Mouse (Mus musculus): ENCODE data around the gene Noxred1. TPM values are rescaled to one million over a fixed set of nuclear protein-coding genes. Genes with fewer than 3 reads are reported as not detected.

Gene Noxred1
- polyA plus RNA-seq, 1 experiment from 2014 or later, result 0.84 TPM

DNA sequence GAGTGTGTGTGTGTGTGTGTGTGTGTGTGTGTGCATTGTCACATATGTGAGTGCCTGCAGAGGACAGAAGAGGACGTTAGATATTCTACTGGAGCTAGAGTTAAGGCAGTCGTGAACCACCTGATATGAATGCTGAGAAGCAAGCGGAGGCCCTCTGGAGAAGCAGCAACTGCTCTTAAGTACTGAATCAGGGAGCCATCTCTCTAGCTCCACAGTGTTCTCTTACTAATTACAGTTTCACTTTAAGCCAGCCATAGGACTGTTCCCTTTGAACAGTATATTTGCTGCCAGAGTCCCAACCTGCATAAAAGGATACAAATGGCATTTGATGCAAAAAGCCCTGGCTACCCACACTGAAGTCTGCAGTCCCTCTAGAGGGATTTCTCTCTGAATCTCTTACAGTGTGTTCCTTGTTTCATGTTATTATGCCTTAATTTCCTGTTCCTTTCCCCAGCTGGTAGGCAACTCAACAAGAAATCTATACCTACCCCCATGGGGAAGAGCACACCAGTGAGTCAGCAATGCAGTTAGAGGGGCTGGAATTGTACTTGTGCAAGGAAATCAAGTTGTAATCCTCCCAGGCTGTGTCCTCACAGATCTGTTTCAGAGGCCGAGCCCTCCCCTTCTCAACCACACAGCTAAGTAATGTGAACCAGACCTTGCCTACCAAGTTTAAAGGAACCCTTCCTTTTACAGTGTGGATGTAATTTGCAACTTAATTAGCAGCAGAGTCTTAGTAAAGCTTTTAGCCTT lies 63.2 kb downstream of the Noxred1 start:
- H3K27ac ChIP-seq, result no peak overlapping the region

More for the DNA sequence above, 63.2 kb downstream of the Noxred1 start:
- WGBS, result 74% methylated on average over 4 of the region's 4 CpGs
- H3K27me3 ChIP-seq (ENCODE audit: poor library complexity, severe bottlenecking), result no peaks in the 10 kb centered on the region
- DNase-seq (ENCODE audit: extremely low spot score, low spot score), result no peak
- no peaks in the 10 kb centered on the region for H3K4me1 ChIP-seq
- H3K9me3 ChIP-seq, result no peaks in the 10 kb centered on the region
- no peak overlapping the region for H3K4me3 ChIP-seq
- H3K36me3 ChIP-seq (replicated peaks), result peaks cover 53% of the 10 kb centered on the region

Small RNA genes within 50 kb of the gene (microRNA-seq; reads per million reads assigned to microRNA genes)
- gene Gm47293, result not detected

Other genes starting within 250 kb of the Noxred1 start
- gene Zdhhc22, start 248.3 kb downstream of the Noxred1 start, polyA plus RNA-seq (2016; fragmentation: Nextera tagmentation; extraction: Ambion mirVana), result 0.07 TPM in 1 of 2 replicates, not detected in the other
- 0.15 TPM in 1 of 2 replicates, not detected in the other for gene Tmem63c, start 217.4 kb downstream of the Noxred1 start, polyA plus RNA-seq (2016; fragmentation: Nextera tagmentation; extraction: Ambion mirVana)
- gene Ngb, start 136.2 kb downstream of the Noxred1 start, polyA plus RNA-seq (2016; fragmentation: Nextera tagmentation; extraction: Ambion mirVana), result 0.29 and 0.31 TPM in 2 replicates
- gene Gstz1, start 91.6 kb downstream of the Noxred1 start, polyA plus RNA-seq (2016; fragmentation: Nextera tagmentation; extraction: Ambion mirVana), result 28.5 TPM in 2 replicates
- gene Pomt2, start 90.8 kb downstream of the Noxred1 start, polyA plus RNA-seq (2016; fragmentation: Nextera tagmentation; extraction: Ambion mirVana), result 15.5 and 16.6 TPM in 2 replicates
- 1.7 and 2.0 TPM in 2 replicates for gene Samd15, start 39.0 kb downstream of the Noxred1 start, polyA plus RNA-seq (2016; fragmentation: Nextera tagmentation; extraction: Ambion mirVana)
- 3.5 and 3.7 TPM in 2 replicates for gene Tmed8, start 38.3 kb downstream of the Noxred1 start, polyA plus RNA-seq (2016; fragmentation: Nextera tagmentation; extraction: Ambion mirVana)
- gene Vipas39, start 27.5 kb upstream of the Noxred1 start, polyA plus RNA-seq (2016; fragmentation: Nextera tagmentation; extraction: Ambion mirVana), result 51.2 and 54.1 TPM in 2 replicates
- gene Ahsa1, start 27.7 kb upstream of the Noxred1 start, polyA plus RNA-seq (2016; fragmentation: Nextera tagmentation; extraction: Ambion mirVana), result 279 and 280 TPM in 2 replicates
- 0.63 and 1.8 TPM in 2 replicates for gene Ism2, start 61.0 kb upstream of the Noxred1 start, polyA plus RNA-seq (2016; fragmentation: Nextera tagmentation; extraction: Ambion mirVana)
- 51.4 and 56.1 TPM in 2 replicates for gene Sptlc2, start 149.6 kb upstream of the Noxred1 start, polyA plus RNA-seq (2016; fragmentation: Nextera tagmentation; extraction: Ambion mirVana)
- gene Slirp, start 205.2 kb upstream of the Noxred1 start, polyA plus RNA-seq (2016; fragmentation: Nextera tagmentation; extraction: Ambion mirVana), result 319 and 328 TPM in 2 replicates
- 63.1 and 71.7 TPM in 2 replicates for gene Alkbh1, start 205.3 kb upstream of the Noxred1 start, polyA plus RNA-seq (2016; fragmentation: Nextera tagmentation; extraction: Ambion mirVana)
- 167 and 169 TPM in 2 replicates for gene Snw1, start 233.5 kb upstream of the Noxred1 start, polyA plus RNA-seq (2016; fragmentation: Nextera tagmentation; extraction: Ambion mirVana)